Comparison of ENCODE assay signal across 8 mouse cellular contexts in genomic region chr2:73037266-73038046, GRCm38 (mm10). TPM values are rescaled to one million over a fixed set of nuclear protein-coding genes. Genes with fewer than 3 reads are reported as not detected.
DNase-seq lines count a peak whose midpoint lies in the region.
"Had no signal": no experiment of that assay in that cellular context is flagged by ENCODE, and none has a peak within 500 bp of the region (broad histone marks: within the 10 kb centered on the region; RNA-seq: fewer than 3 reads in every experiment).

No protein-coding gene starts in this region.

- peak; percentile 71 for DNase-seq in ES-CJ7 (ENCODE audit: low read depth, low spot score)
- peak; percentile 73 for DNase-seq in ZHBTc4 (ENCODE audit: low read depth, low spot score)
- DNase-seq in heart, postnatal 4 days, result peak; percentile 51
- DNase-seq in lung, postnatal 10 days, result peak; percentile 19
- no peak for DNase-seq in urinary bladder, adult 2 months (ENCODE audit: low spot score)
- DNase-seq in right cerebral cortex, postnatal 10 days (ENCODE audit: low spot score in 2 of 2), result no peak
- no peak for DNase-seq in cerebellum, adult 11 months

RNA-seq across cellular contexts. Expression of gene Gm11084, which starts 50.9 kb away (rescaled TPM):
- total RNA-seq in heart, postnatal 4 days (2021), result not detected
- polyA plus RNA-seq in urinary bladder, adult 2 months (2012; rRNA removed), result not detected in 2 replicates
- total RNA-seq: adrenal gland, adult 18-20 months had no signal

RNA-seq across cellular contexts. Expression of gene Sp3, which starts 57.2 kb away (rescaled TPM):
- 10 to 100 TPM; 69.3 to 70.3 TPM for total RNA-seq in heart, postnatal 4 days (2021)
- polyA plus RNA-seq in urinary bladder, adult 2 months (2012; rRNA removed), result 26.1 and 28.5 TPM in 2 replicates

Comparison
In these comparisons a context has a peak if more than half of its experiments do, and no peak if none do; other contexts are left out.
1. DNase-seq: peak in ES-CJ7 (single experiment), ZHBTc4 (single experiment), heart, postnatal 4 days (single experiment) and lung, postnatal 10 days (single experiment); none in urinary bladder, adult 2 months (single experiment), right cerebral cortex, postnatal 10 days (0 of 2) and cerebellum, adult 11 months (single experiment).